ENCODE assay signal across 9 mouse cellular contexts in genomic region chr8:26626651-26627077, GRCm38 (mm10).
DNase-seq lines count a peak whose midpoint lies in the region; ATAC-seq lines count a peak whose summit lies in the region.
"Had no signal": no experiment of that assay in that cellular context is flagged by ENCODE, and none has a peak within 500 bp of the region (broad histone marks: within the 10 kb centered on the region; RNA-seq: fewer than 3 reads in every experiment).

No protein-coding gene starts in this region.

- ATAC-seq in CD4-positive, CD25-positive, alpha-beta regulatory T cell, adult 4 months: no peak

- peak; percentile 34 for DNase-seq in kidney, postnatal 10 days
- no peak for DNase-seq in kidney, adult 11 months
- DNase-seq in gastrocnemius, postnatal 10 days: peak; percentile 31
- peak; percentile 9 for DNase-seq in kidney, postnatal 14 days
- peak; percentile 41 for DNase-seq in retina, embryonic 14.5 days (ENCODE audit: low spot score)
- no peak for DNase-seq in cerebellum, postnatal 4 days (ENCODE audit: low spot score in 2 of 2)
- DNase-seq in cerebellum, adult 9-10 months: no peak
- DNase-seq: right cerebral cortex, postnatal 25 days had no signal

Comparison
In these comparisons a context has a peak if more than half of its experiments do, and no peak if none do; other contexts are left out.
1. DNase-seq: peak in kidney, postnatal 10 days (single experiment), gastrocnemius, postnatal 10 days (single experiment), kidney, postnatal 14 days (single experiment) and retina, embryonic 14.5 days (single experiment); none in kidney, adult 11 months (single experiment), cerebellum, postnatal 4 days (0 of 2) and cerebellum, adult 9-10 months (single experiment).